18 mouse cellular contexts compared by ENCODE assay signal in genomic region chr7:28969271-28969670, GRCm38 (mm10). TPM values are rescaled to one million over a fixed set of nuclear protein-coding genes. Genes with fewer than 3 reads are reported as not detected.
DNase-seq lines count a peak whose midpoint lies in the region; ATAC-seq and TF ChIP-seq lines count a peak whose summit lies in the region.
"Had no signal": no experiment of that assay in that cellular context is flagged by ENCODE, and none has a peak within 500 bp of the region (broad histone marks: within the 10 kb centered on the region; RNA-seq: fewer than 3 reads in every experiment).

No protein-coding gene starts in this region.

- 100% methylated on average over 1 of the region's 1 CpGs for WGBS in kidney, embryonic 16.5 days
- WGBS in intestine, embryonic 16.5 days = 86% methylated on average over 1 of the region's 1 CpGs

- no peak for DNase-seq in kidney, adult 18-20 months
- no peak for DNase-seq in urinary bladder, postnatal 14 days (ENCODE audit: low spot score)
- DNase-seq in frontal cortex, postnatal 25 days (ENCODE audit: low spot score in 2 of 2) = no peak
- DNase-seq: adrenal gland, postnatal 25 days; cerebellum, adult 2 months; heart, postnatal 10 days had no signal

- H3K36me3 ChIP-seq in kidney, embryonic 16.5 days (ENCODE audit: insufficient read depth, low read length) = peaks cover 30% of the 10 kb centered on the region
- H3K36me3 ChIP-seq in E14TG2a.4 (ENCODE audit: insufficient read depth, low read length) (peaks cover 51% of the 10 kb centered on the region), ES-Bruce4 (ENCODE audit: control insufficient read depth, insufficient read depth, low read length, poor library complexity, severe bottlenecking) (peaks cover 5% of the 10 kb centered on the region; the same call in 1 of the 2 replicates)
- peaks cover 11% of the 10 kb centered on the region for H3K36me3 ChIP-seq in intestine, embryonic 16.5 days (ENCODE audit: control insufficient read depth, insufficient read depth, low read length)

- H3K9ac ChIP-seq in kidney, embryonic 16.5 days (replicated peaks; ENCODE audit: low read length) = no peak overlapping the region
- H3K9ac ChIP-seq in ES-Bruce4 (ENCODE audit: low read depth, poor library complexity, severe bottlenecking) = peak overlapping the region; percentile 34; the same call in 1 of the 2 replicates
- H3K9ac ChIP-seq in intestine, embryonic 16.5 days (ENCODE audit: low read depth, low read length) = peak overlapping the region; percentile 39; the same call in 1 of the 2 replicates
- H3K9ac ChIP-seq: forebrain, embryonic 13.5 days; limb, embryonic 13.5 days had no signal

- peaks cover 12% of the 10 kb centered on the region; the same call in 1 of the 2 replicates for H3K4me1 ChIP-seq in kidney, embryonic 16.5 days (ENCODE audit: insufficient read depth, low read length)
- peaks cover 95% of the 10 kb centered on the region for H3K4me1 ChIP-seq in E14TG2a.4 (replicated peaks; ENCODE audit: low read depth, low read length)
- H3K4me1 ChIP-seq in ES-Bruce4 (ENCODE audit: control insufficient read depth, insufficient read depth, low read length) = peaks cover 30% of the 10 kb centered on the region
- peaks cover 15% of the 10 kb centered on the region; the same call in 1 of the 2 replicates for H3K4me1 ChIP-seq in intestine, embryonic 16.5 days (ENCODE audit: control insufficient read depth, insufficient read depth, low read length)
- H3K4me1 ChIP-seq: forebrain, embryonic 13.5 days; limb, embryonic 13.5 days had no signal

- no peak overlapping the region for H3K4me2 ChIP-seq in kidney, embryonic 16.5 days (replicated peaks; ENCODE audit: low read depth, low read length)
- H3K4me2 ChIP-seq in intestine, embryonic 16.5 days (ENCODE audit: low read depth, low read length) = no peak overlapping the region
- H3K4me2 ChIP-seq: forebrain, embryonic 13.5 days; heart, embryonic 11.5 days; limb, embryonic 13.5 days had no signal

- H3K4me3 ChIP-seq in kidney, embryonic 16.5 days (ENCODE audit: low read length) = no peak overlapping the region
- H3K4me3 ChIP-seq in E14TG2a.4 (replicated peaks; ENCODE audit: low read length) (peak overlapping the region; percentile 67), ES-Bruce4 (ENCODE audit: low read depth, low read length) (no peak overlapping the region)
- H3K4me3 ChIP-seq in intestine, embryonic 16.5 days (ENCODE audit: low read length) = no peak overlapping the region; the same call in 1 of the 2 replicates
- H3K4me3 ChIP-seq: erythroblast, embryonic 14.5 days; forebrain, embryonic 13.5 days; limb, embryonic 13.5 days; midbrain, embryonic 10.5 days had no signal

- TF ChIP-seq CTCF in E14TG2a.4 (conservative IDR thresholded peaks at IDR 0.05; ENCODE audit: low read length) = no peak
- no peak for TF ChIP-seq CTCF in ES-Bruce4 (IDR thresholded peaks at IDR 0.05; ENCODE audit: low read depth, low read length)

- no peak for ATAC-seq in kidney, embryonic 16.5 days (ENCODE audit: low FRiP score, low TSS enrichment)
- no peak for ATAC-seq in intestine, embryonic 16.5 days
- ATAC-seq in cerebellum, adult (ENCODE audit: insufficient number of reproducible peaks, low FRiP score, low TSS enrichment) = no peak
- ATAC-seq: forebrain, embryonic 13.5 days had no signal

- no peaks in the 10 kb centered on the region for H3K27me3 ChIP-seq in kidney, embryonic 16.5 days (ENCODE audit: insufficient read depth, low read length)
- H3K27me3 ChIP-seq in E14TG2a.4 (ENCODE audit: insufficient read depth, low read length) (no peaks in the 10 kb centered on the region), ES-Bruce4 (ENCODE audit: control insufficient read depth, insufficient read depth, low read length, poor library complexity, severe bottlenecking) (no peaks in the 10 kb centered on the region)
- H3K27me3 ChIP-seq in intestine, embryonic 16.5 days (replicated peaks; ENCODE audit: control insufficient read depth, insufficient read depth, low read length) = no peaks in the 10 kb centered on the region
- H3K27me3 ChIP-seq: forebrain, embryonic 13.5 days; limb, embryonic 13.5 days had no signal

- no peaks in the 10 kb centered on the region for H3K9me3 ChIP-seq in kidney, embryonic 16.5 days (ENCODE audit: low read length)
- H3K9me3 ChIP-seq in E14TG2a.4 (ENCODE audit: low read length) = no peaks in the 10 kb centered on the region
- no peaks in the 10 kb centered on the region for H3K9me3 ChIP-seq in ES-Bruce4 (replicated peaks; ENCODE audit: control insufficient read depth, insufficient read depth, low read length, poor library complexity, severe bottlenecking)
- no peaks in the 10 kb centered on the region for H3K9me3 ChIP-seq in intestine, embryonic 16.5 days (ENCODE audit: control insufficient read depth, low read length)
- H3K9me3 ChIP-seq: forebrain, embryonic 13.5 days; G1E; limb, embryonic 13.5 days; midbrain, embryonic 10.5 days had no signal

- no peak for TF ChIP-seq EP300 in ES-Bruce4 (IDR thresholded peaks at IDR 0.05; ENCODE audit: insufficient read depth, low read depth, low read length)

- no peak for TF ChIP-seq POLR2A in ES-Bruce4 (IDR thresholded peaks at IDR 0.05; ENCODE audit: insufficient read depth, low read length)

- 0 out of 2 replicates have a peak overlapping the region, but pooled peaks have one; percentile 35 for H3K27ac ChIP-seq in kidney, embryonic 16.5 days (ENCODE audit: low read length)
- H3K27ac ChIP-seq in ES-Bruce4 (ENCODE audit: insufficient read depth, low read length) = peak overlapping the region; percentile 95
- peak overlapping the region; percentile 83 for H3K27ac ChIP-seq in intestine, embryonic 16.5 days (ENCODE audit: low read length)
- H3K27ac ChIP-seq: forebrain, embryonic 13.5 days; limb, embryonic 13.5 days; macrophage; midbrain, embryonic 10.5 days had no signal

RNA-seq across cellular contexts. Expression of gene Actn4, which starts 7.1 kb away (rescaled TPM):
- polyA plus RNA-seq in kidney, embryonic 16.5 days (2015; fragmentation: Nextera tagmentation; extraction: Ambion mirVana) = 360 and 374 TPM in 2 replicates
- polyA plus RNA-seq in ES-Bruce4 (2011; ENCODE audit: insufficient read depth, insufficient read length, low read depth, missing spikeins) = 318 and 324 TPM in 2 replicates
- 402 and 447 TPM in 2 replicates for polyA plus RNA-seq in intestine, embryonic 16.5 days (2015; fragmentation: Nextera tagmentation; extraction: Ambion mirVana)

RNA-seq across cellular contexts. Expression of gene Eif3k, which starts 12.4 kb away (rescaled TPM):
- polyA plus RNA-seq in kidney, embryonic 16.5 days (2015; fragmentation: Nextera tagmentation; extraction: Ambion mirVana) = 406 and 407 TPM in 2 replicates
- polyA plus RNA-seq in ES-Bruce4 (2011; ENCODE audit: insufficient read depth, insufficient read length, low read depth, missing spikeins) = 409 and 413 TPM in 2 replicates
- 355 and 362 TPM in 2 replicates for polyA plus RNA-seq in intestine, embryonic 16.5 days (2015; fragmentation: Nextera tagmentation; extraction: Ambion mirVana)

RNA-seq across cellular contexts. Expression of gene Map4k1, which starts 12.6 kb away (rescaled TPM):
- polyA plus RNA-seq in kidney, embryonic 16.5 days (2015; fragmentation: Nextera tagmentation; extraction: Ambion mirVana) = 9.7 and 10.1 TPM in 2 replicates
- 33.2 and 36.3 TPM in 2 replicates for polyA plus RNA-seq in ES-Bruce4 (2011; ENCODE audit: insufficient read depth, insufficient read length, low read depth, missing spikeins)
- 6.9 and 7.3 TPM in 2 replicates for polyA plus RNA-seq in intestine, embryonic 16.5 days (2015; fragmentation: Nextera tagmentation; extraction: Ambion mirVana)

Comparison
In these comparisons a context has a peak if more than half of its experiments do, and no peak if none do; other contexts are left out.
1. H3K27ac ChIP-seq: peak in every context shown above with its lines; median percentile 95 in ES-Bruce4; 83 in intestine, embryonic 16.5 days; 35 in kidney, embryonic 16.5 days.